Mouse (Mus musculus): ENCODE data around the gene Kctd20. TPM values are rescaled to one million over a fixed set of nuclear protein-coding genes. Genes with fewer than 3 reads are reported as not detected.

Kctd20 gene
- polyA plus RNA-seq, 1 experiment from 2014 or later: 84.4 TPM

GRCm38 (mm10) chr17:28930392-28931074 lies 21.2 kb upstream of the Kctd20 start:
- WGBS: 32% methylated on average over 14 of the region's 14 CpGs
- DNase-seq (ENCODE audit: low spot score) (peak; percentile 80), ATAC-seq (peak; percentile 63)
- H3K4me3 ChIP-seq (ENCODE audit: low read depth, low read length): no peak overlapping the region
- H3K27me3 ChIP-seq (replicated peaks; ENCODE audit: control insufficient read depth, insufficient read depth, low read length): no peaks in the 10 kb centered on the region
- peak overlapping the region; percentile 12; the same call in 1 of the 2 replicates for H3K4me2 ChIP-seq (ENCODE audit: low read length)
- peak overlapping the region; percentile 48; the same call in 1 of the 2 replicates for H3K27ac ChIP-seq (ENCODE audit: low read depth, low read length)
- peaks cover 8% of the 10 kb centered on the region for H3K4me1 ChIP-seq (ENCODE audit: control insufficient read depth, insufficient read depth, low read length)
- H3K9ac ChIP-seq (ENCODE audit: low read length): peak overlapping the region; percentile 5; the same call in 1 of the 2 replicates
- H3K9me3 ChIP-seq (replicated peaks; ENCODE audit: control insufficient read depth, low read length): no peaks in the 10 kb centered on the region
- H3K36me3 ChIP-seq (ENCODE audit: control insufficient read depth, insufficient read depth, low read length): no peaks in the 10 kb centered on the region

- H3K9ac ChIP-seq (ENCODE audit: low read length): no peak overlapping the region
- no peaks in the 10 kb centered on the region for H3K9me3 ChIP-seq (replicated peaks; ENCODE audit: control insufficient read depth, low read length)
- H3K36me3 ChIP-seq (ENCODE audit: control insufficient read depth, insufficient read depth, low read length): no peaks in the 10 kb centered on the region
- ATAC-seq (no peak), DNase-seq (ENCODE audit: low spot score) (no peak)
- peaks cover 8% of the 10 kb centered on the region for H3K4me1 ChIP-seq (ENCODE audit: control insufficient read depth, insufficient read depth, low read length)
- no peak overlapping the region for H3K4me2 ChIP-seq (ENCODE audit: low read length)
- H3K27ac ChIP-seq (ENCODE audit: low read depth, low read length): no peak overlapping the region
- H3K27me3 ChIP-seq (replicated peaks; ENCODE audit: control insufficient read depth, insufficient read depth, low read length): no peaks in the 10 kb centered on the region
- no peak overlapping the region for H3K4me3 ChIP-seq (ENCODE audit: low read depth, low read length)
- WGBS: 89% methylated on average over 18 of the region's 18 CpGs
These were observed 20.1 kb upstream of the Kctd20 start for GRCm38 (mm10) chr17:28931436-28932211.

- Histone ChIP-seq H3K9me3 (replicated peaks; ENCODE audit: control insufficient read depth, low read length) (no peaks in the 10 kb centered on the region), H3K4me3 (ENCODE audit: low read depth, low read length) (no peak overlapping the region), H3K36me3 (ENCODE audit: control insufficient read depth, insufficient read depth, low read length) (no peaks in the 10 kb centered on the region), H3K4me2 (ENCODE audit: low read length) (no peak overlapping the region), H3K4me1 (ENCODE audit: control insufficient read depth, insufficient read depth, low read length) (peaks cover 8% of the 10 kb centered on the region), H3K9ac (ENCODE audit: low read length) (no peak overlapping the region), H3K27me3 (replicated peaks; ENCODE audit: control insufficient read depth, insufficient read depth, low read length) (no peaks in the 10 kb centered on the region), H3K27ac (ENCODE audit: low read depth, low read length) (no peak overlapping the region)
- 89% methylated on average over 4 of the region's 4 CpGs for whole genome bisulfite sequencing
- DNase-seq (ENCODE audit: low spot score) (no peak), ATAC-seq (no peak)
These were observed 19.5 kb upstream of the Kctd20 start for GRCm38 (mm10) chr17:28932274-28932673.

GRCm38 (mm10) chr17:28934120-28934916 lies 17.4 kb upstream of the Kctd20 start:
- no peaks in the 10 kb centered on the region for H3K9me3 ChIP-seq (replicated peaks; ENCODE audit: control insufficient read depth, low read length)
- peaks cover 8% of the 10 kb centered on the region for H3K4me1 ChIP-seq (ENCODE audit: control insufficient read depth, insufficient read depth, low read length)
- H3K4me3 ChIP-seq (ENCODE audit: low read depth, low read length): no peak overlapping the region
- ATAC-seq: no peak
- no peak overlapping the region for H3K9ac ChIP-seq (ENCODE audit: low read length)
- no peak overlapping the region for H3K4me2 ChIP-seq (ENCODE audit: low read length)
- 74% methylated on average over 19 of the region's 19 CpGs for WGBS
- H3K27me3 ChIP-seq (replicated peaks; ENCODE audit: control insufficient read depth, insufficient read depth, low read length): no peaks in the 10 kb centered on the region
- no peak for DNase-seq (ENCODE audit: low spot score)
- no peaks in the 10 kb centered on the region for H3K36me3 ChIP-seq (ENCODE audit: control insufficient read depth, insufficient read depth, low read length)
- no peak overlapping the region for H3K27ac ChIP-seq (ENCODE audit: low read depth, low read length)

GRCm38 (mm10) chr17:28936133-28936532 lies 15.6 kb upstream of the Kctd20 start:
- Histone ChIP-seq H3K4me2 (ENCODE audit: low read length) (no peak overlapping the region), H3K27ac (ENCODE audit: low read depth, low read length) (no peak overlapping the region), H3K4me1 (ENCODE audit: control insufficient read depth, insufficient read depth, low read length) (no peaks in the 10 kb centered on the region), H3K27me3 (replicated peaks; ENCODE audit: control insufficient read depth, insufficient read depth, low read length) (no peaks in the 10 kb centered on the region), H3K9me3 (replicated peaks; ENCODE audit: control insufficient read depth, low read length) (no peaks in the 10 kb centered on the region), H3K4me3 (ENCODE audit: low read depth, low read length) (no peak overlapping the region), H3K9ac (ENCODE audit: low read length) (no peak overlapping the region), H3K36me3 (ENCODE audit: control insufficient read depth, insufficient read depth, low read length) (no peaks in the 10 kb centered on the region)
- 96% methylated on average over 7 of the region's 7 CpGs for WGBS
- ATAC-seq (no peak), DNase-seq (ENCODE audit: low spot score) (no peak)

DNA sequence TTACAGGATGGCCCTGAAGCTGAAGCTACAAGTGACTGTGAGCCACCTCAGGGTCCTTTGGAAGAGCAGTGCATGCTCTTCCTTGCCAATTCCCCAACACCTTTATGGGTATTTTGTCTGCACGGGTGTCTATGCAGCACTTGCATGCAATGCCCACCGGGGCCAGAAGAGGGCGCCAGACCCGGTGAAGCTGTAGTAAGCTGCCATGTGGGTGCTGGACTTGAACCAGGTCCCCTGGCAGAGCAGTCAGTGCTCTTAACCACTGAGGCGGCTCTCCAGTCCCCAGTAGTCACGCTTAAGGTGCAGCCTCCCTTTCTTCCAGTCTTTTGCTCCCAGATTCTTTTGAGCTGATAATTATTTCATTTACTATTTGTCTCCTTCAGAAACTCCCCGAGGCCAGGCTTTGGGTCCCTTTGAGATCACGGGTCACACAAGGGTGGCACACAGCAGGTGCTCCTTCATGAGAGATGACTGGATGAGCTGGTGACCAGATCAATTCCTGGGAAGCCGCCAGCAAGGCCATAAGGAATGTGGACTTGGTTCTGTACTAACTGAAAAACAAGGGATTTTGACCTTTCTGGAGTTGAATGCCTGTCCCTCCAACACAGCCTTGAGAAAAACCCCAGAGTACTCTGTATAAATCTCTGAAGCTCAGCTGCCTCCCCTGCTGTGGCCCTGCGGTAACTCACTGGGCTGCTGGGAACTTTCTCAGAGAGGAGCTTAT lies 15.0 kb upstream of the Kctd20 start:
- DNase-seq (ENCODE audit: low spot score) (no peak), ATAC-seq (no peak)
- no peak overlapping the region for H3K4me3 ChIP-seq (ENCODE audit: low read depth, low read length)
- no peaks in the 10 kb centered on the region for H3K27me3 ChIP-seq (replicated peaks; ENCODE audit: control insufficient read depth, insufficient read depth, low read length)
- 77% methylated on average over 10 of the region's 10 CpGs for WGBS
- no peaks in the 10 kb centered on the region for H3K4me1 ChIP-seq (ENCODE audit: control insufficient read depth, insufficient read depth, low read length)
- no peak overlapping the region for H3K9ac ChIP-seq (ENCODE audit: low read length)
- H3K27ac ChIP-seq (ENCODE audit: low read depth, low read length): no peak overlapping the region
- no peak overlapping the region for H3K4me2 ChIP-seq (ENCODE audit: low read length)
- H3K9me3 ChIP-seq (replicated peaks; ENCODE audit: control insufficient read depth, low read length): no peaks in the 10 kb centered on the region
- H3K36me3 ChIP-seq (ENCODE audit: control insufficient read depth, insufficient read depth, low read length): no peaks in the 10 kb centered on the region

GRCm38 (mm10) chr17:28940776-28941555 lies 10.8 kb upstream of the Kctd20 start:
- 91% methylated on average over 25 of the region's 25 CpGs for WGBS
- Histone ChIP-seq H3K4me2 (ENCODE audit: low read length) (no peak overlapping the region), H3K36me3 (ENCODE audit: control insufficient read depth, insufficient read depth, low read length) (no peaks in the 10 kb centered on the region), H3K9ac (ENCODE audit: low read length) (no peak overlapping the region), H3K27me3 (replicated peaks; ENCODE audit: control insufficient read depth, insufficient read depth, low read length) (no peaks in the 10 kb centered on the region), H3K9me3 (replicated peaks; ENCODE audit: control insufficient read depth, low read length) (no peaks in the 10 kb centered on the region), H3K4me3 (ENCODE audit: low read depth, low read length) (no peak overlapping the region), H3K27ac (ENCODE audit: low read depth, low read length) (no peak overlapping the region), H3K4me1 (ENCODE audit: control insufficient read depth, insufficient read depth, low read length) (no peaks in the 10 kb centered on the region)
- no peak for DNase-seq (ENCODE audit: low spot score)
- ATAC-seq: no peak

DNA sequence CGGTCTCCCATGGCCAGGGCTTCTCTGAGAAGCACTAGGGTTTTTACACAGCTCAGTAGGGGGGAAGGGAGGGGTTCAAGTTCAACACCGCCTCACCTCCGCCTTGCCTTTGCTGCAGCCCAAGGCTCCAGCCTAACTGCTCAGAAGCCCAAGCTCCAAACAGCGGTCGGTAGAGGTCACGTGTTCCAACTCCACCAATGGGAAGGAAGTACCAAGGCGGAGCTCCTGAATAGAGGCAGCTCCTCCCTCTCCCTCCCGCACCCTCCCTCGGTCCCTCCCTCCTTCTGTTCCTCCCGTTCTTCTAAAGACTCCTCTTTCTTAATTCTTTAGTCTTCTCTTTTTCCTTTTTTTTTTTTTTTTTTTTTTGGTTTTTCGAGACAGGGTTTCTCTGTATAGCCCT lies 9.6 kb upstream of the Kctd20 start:
- no peak for DNase-seq (ENCODE audit: low spot score)
- H3K9me3 ChIP-seq (replicated peaks; ENCODE audit: control insufficient read depth, low read length): no peaks in the 10 kb centered on the region
- ATAC-seq: no peak
- no peaks in the 10 kb centered on the region for H3K36me3 ChIP-seq (ENCODE audit: control insufficient read depth, insufficient read depth, low read length)
- H3K4me1 ChIP-seq (ENCODE audit: control insufficient read depth, insufficient read depth, low read length): no peaks in the 10 kb centered on the region
- H3K9ac ChIP-seq (ENCODE audit: low read length): no peak overlapping the region
- no peak overlapping the region for H3K27ac ChIP-seq (ENCODE audit: low read depth, low read length)
- 83% methylated on average over 10 of the region's 11 CpGs for WGBS
- no peaks in the 10 kb centered on the region for H3K27me3 ChIP-seq (replicated peaks; ENCODE audit: control insufficient read depth, insufficient read depth, low read length)
- H3K4me3 ChIP-seq (ENCODE audit: low read depth, low read length): no peak overlapping the region
- no peak overlapping the region for H3K4me2 ChIP-seq (ENCODE audit: low read length)

All from forebrain, embryonic 14.5 days (tissue).